Mouse (Mus musculus) heart, embryonic 11.5 days (tissue): ENCODE results near the gene Hist1h2br. TPM values are rescaled to one million over a fixed set of nuclear protein-coding genes. Genes with fewer than 3 reads are reported as not detected.
A peak's percentile ranks its signal among the peaks of the same experiment; 100 is the strongest.
"Not testable (repeated sequence)": the region's sequence is repeated elsewhere in the genome, so short reads cannot be mapped to it uniquely, and the experiment has no call there.

Source experiments
- ATAC-seq: fragments of 200-750 bp; cut with Nextera tagmentation; replicated peaks from 2 replicates; pipeline ENCODE4 v1.8.0; 2017; ENCODE audit warnings: moderate library complexity; ENCODE audit not compliant: insufficient number of reproducible peaks, low FRiP score, low TSS enrichment
- H3K27ac ChIP-seq: fragments of 300-500 bp; sonication (generic); 2 replicates; pipeline ENCODE4 v1.5.1; 2014; ENCODE audit warnings: mild to moderate bottlenecking, low read depth, low read length
- H3K27me3 ChIP-seq: fragments of 300-500 bp; sonication (generic); 2 replicates; pipeline ENCODE4 v1.6.1; 2014; ENCODE audit warnings: mild to moderate bottlenecking, low read length, mixed read lengths; ENCODE audit not compliant: control insufficient read depth, insufficient read depth
- H3K36me3 ChIP-seq: fragments of 300-500 bp; sonication (generic); 2 replicates; pipeline ENCODE4 v1.6.1; 2014; ENCODE audit warnings: mild to moderate bottlenecking, low read length, moderate library complexity, mixed read lengths; ENCODE audit not compliant: control insufficient read depth, insufficient read depth
- H3K4me1 ChIP-seq: fragments of 300-500 bp; sonication (generic); 2 replicates; pipeline ENCODE4 v1.6.1; 2014; ENCODE audit warnings: low read length; ENCODE audit not compliant: control insufficient read depth, insufficient read depth
- H3K4me2 ChIP-seq: fragments of 300-500 bp; sonication (generic); 2 replicates; pipeline ENCODE4 v1.6.1; 2014; ENCODE audit warnings: mild to moderate bottlenecking, moderate library complexity
- H3K4me3 ChIP-seq: fragments of 300-500 bp; sonication (generic); 2 replicates; pipeline ENCODE4 v1.5.1; 2014; ENCODE audit warnings: low read depth, low read length
- H3K9ac ChIP-seq: fragments of 300-500 bp; sonication (generic); 2 replicates; pipeline ENCODE4 v1.6.1; 2014; ENCODE audit warnings: mild to moderate bottlenecking, low read depth, low read length, moderate library complexity
- H3K9me3 ChIP-seq: fragments of 300-500 bp; sonication (generic); replicated peaks from 2 replicates; pipeline ENCODE4 v1.6.1; 2016; ENCODE audit warnings: low read length; ENCODE audit not compliant: control insufficient read depth
- WGBS: fragments of 180-500 bp; shearing (Covaris S2); extraction: QIAGEN DNeasy Blood & Tissue Kit; methylation state at CpG from one replicate; pipeline ENCODE4 v1.1.7; 2014; ENCODE audit not compliant: insufficient replicate concordance; 5-methylcytosine and 5-hydroxymethylcytosine counted together
- polyA plus RNA-seq: library from polyadenylated mRNA; unstranded; fragments of >200 nt; fragmentation: Nextera tagmentation; extraction: Ambion mirVana; gene quantifications from 2 replicates; pipeline ENCODE4 v1.2.1, GENCODE M21; 2014

Hist1h2br gene
- polyA plus RNA-seq, 1 experiment from 2014 or later: 12.3 TPM

- H3K4me3 ChIP-seq: peak overlapping the region; percentile 61
- no peaks in the 10 kb centered on the region for H3K27me3 ChIP-seq
- no peaks in the 10 kb centered on the region for H3K9me3 ChIP-seq
- ATAC-seq: no peak
- 0% methylated on average over 15 of the region's 15 CpGs for WGBS
- H3K4me1 ChIP-seq: peaks cover 8% of the 10 kb centered on the region; the same call in 1 of the 2 replicates
- H3K9ac ChIP-seq: peak overlapping the region; percentile 68
- no peak overlapping the region for H3K27ac ChIP-seq
- H3K36me3 ChIP-seq: no peaks in the 10 kb centered on the region
- peak overlapping the region; percentile 69 for H3K4me2 ChIP-seq
Measured at GRCm38 (mm10) chr13:21855698-21856162, 22.2 kb downstream of the Hist1h2br start.

GRCm38 (mm10) chr13:21861608-21862007 is 28.1 kb downstream of the Hist1h2br start:
- no peak overlapping the region for H3K9ac ChIP-seq
- H3K4me3 ChIP-seq: no peak overlapping the region
- H3K9me3 ChIP-seq: no peaks in the 10 kb centered on the region
- H3K36me3 ChIP-seq: no peaks in the 10 kb centered on the region
- no peak overlapping the region for H3K4me2 ChIP-seq
- H3K27me3 ChIP-seq: no peaks in the 10 kb centered on the region
- 9% methylated on average over 5 of the region's 5 CpGs for WGBS
- no peak for ATAC-seq
- H3K27ac ChIP-seq: no peak overlapping the region
- no peaks in the 10 kb centered on the region for H3K4me1 ChIP-seq

GRCm38 (mm10) chr13:21865503-21865902 is 32.0 kb downstream of the Hist1h2br start:
- not testable (repeated sequence) for H3K4me3 ChIP-seq, H3K27me3 ChIP-seq, H3K27ac ChIP-seq, H3K36me3 ChIP-seq, H3K4me2 ChIP-seq, H3K9me3 ChIP-seq, ATAC-seq, H3K4me1 ChIP-seq, H3K9ac ChIP-seq
- 74% methylated on average over 3 of the region's 3 CpGs for WGBS

GRCm38 (mm10) chr13:21880735-21881134 is 47.2 kb downstream of the Hist1h2br start:
- 80% methylated on average over 6 of the region's 6 CpGs for WGBS
- Histone ChIP-seq H3K4me2 (no peak overlapping the region), H3K36me3 (no peaks in the 10 kb centered on the region), H3K27me3 (no peaks in the 10 kb centered on the region), H3K9ac (no peak overlapping the region), H3K27ac (no peak overlapping the region), H3K4me1 (no peaks in the 10 kb centered on the region), H3K4me3 (no peak overlapping the region), H3K9me3 (no peaks in the 10 kb centered on the region)
- ATAC-seq: no peak

GRCm38 (mm10) chr13:21881878-21882669 is 48.5 kb downstream of the Hist1h2br start:
- Histone ChIP-seq H3K36me3 (no peaks in the 10 kb centered on the region), H3K4me2 (peak overlapping the region; percentile 60), H3K27me3 (no peaks in the 10 kb centered on the region), H3K4me3 (peak overlapping the region; percentile 63), H3K4me1 (no peaks in the 10 kb centered on the region), H3K9me3 (no peaks in the 10 kb centered on the region), H3K9ac (peak overlapping the region; percentile 72), H3K27ac (no peak overlapping the region)
- WGBS: under 1% methylated on average over 27 of the region's 27 CpGs
- peak; percentile 77 for ATAC-seq

- Histone ChIP-seq H3K36me3 (no peaks in the 10 kb centered on the region), H3K9ac (peak overlapping the region; percentile 50), H3K9me3 (no peaks in the 10 kb centered on the region), H3K4me1 (no peaks in the 10 kb centered on the region), H3K27me3 (no peaks in the 10 kb centered on the region), H3K27ac (no peak overlapping the region), H3K4me3 (peak overlapping the region; percentile 63), H3K4me2 (peak overlapping the region; percentile 60)
- WGBS: 2% methylated on average over 13 of the region's 13 CpGs
- ATAC-seq: peak; percentile 65; the same call in 1 of the 2 replicates
Measured at GRCm38 (mm10) chr13:21882760-21883405, 49.3 kb downstream of the Hist1h2br start.

- Histone ChIP-seq H3K27ac (no peak overlapping the region), H3K4me1 (no peaks in the 10 kb centered on the region), H3K4me3 (peak overlapping the region; percentile 63), H3K4me2 (peak overlapping the region; percentile 60), H3K36me3 (no peaks in the 10 kb centered on the region), H3K9ac (peak overlapping the region; percentile 50), H3K27me3 (no peaks in the 10 kb centered on the region), H3K9me3 (no peaks in the 10 kb centered on the region)
- no peak for ATAC-seq
- 24% methylated on average over 5 of the region's 5 CpGs for WGBS
Measured at GRCm38 (mm10) chr13:21883407-21883806, 49.9 kb downstream of the Hist1h2br start.

- no peaks in the 10 kb centered on the region for H3K9me3 ChIP-seq
- WGBS: 75% methylated on average over 4 of the region's 4 CpGs
- H3K4me3 ChIP-seq: no peak overlapping the region
- H3K9ac ChIP-seq: no peak overlapping the region
- no peak overlapping the region for H3K4me2 ChIP-seq
- H3K36me3 ChIP-seq: no peaks in the 10 kb centered on the region
- no peaks in the 10 kb centered on the region for H3K4me1 ChIP-seq
- H3K27ac ChIP-seq: no peak overlapping the region
- no peaks in the 10 kb centered on the region for H3K27me3 ChIP-seq
- no peak for ATAC-seq
Measured at GRCm38 (mm10) chr13:21884586-21884985, 51.0 kb downstream of the Hist1h2br start.
